Mouse (Mus musculus): Measurements from ENCODE around the gene Dync1h1. TPM values are rescaled to one million over a fixed set of nuclear protein-coding genes. Genes with fewer than 3 reads are reported as not detected.
A peak's percentile ranks its signal among the peaks of the same experiment; 100 is the strongest.

The Dync1h1 gene
- 1,000 to 10,000 TPM in 1 of 26 experiments, 100 to 1,000 TPM in 25; 150 to 1,167 (median 615) TPM for total RNA-seq (2018; cell fraction: chromatin; rRNA removed)
- total RNA-seq (2018; cell fraction: cytosol; rRNA removed), result 100 to 1,000 TPM; 112 to 317 (median 168) TPM
- 100 to 1,000 TPM; 171 to 573 (median 363) TPM for total RNA-seq (2018; cell fraction: nucleus; rRNA removed)
- polyA plus RNA-seq (2018), result 102 to 142 TPM (median 104 TPM) in 3 replicates

- H3K27ac ChIP-seq, result peak within 1 kb of the TSS; percentile 55
- peaks cover 50% of the 10 kb centered on the region for H3K79me2 ChIP-seq (ENCODE audit: inconsistent target)
- H3K36me3 ChIP-seq (ENCODE audit: inconsistent target), result no peaks in the 10 kb centered on the region
- WGBS (ENCODE audit: missing documents), result under 1% methylated on average over 102 of the region's 105 CpGs
- H3K4me3 ChIP-seq (ENCODE audit: inconsistent target), result peak within 1 kb of the TSS; percentile 73
These were observed at the start of gene Dync1h1 for GRCm38 (mm10) chr12:110601241-110602218. Gene Dync1h1 (plus strand): TSS chr12:110601452.

- 96% methylated on average over 13 of the region's 13 CpGs for WGBS (ENCODE audit: missing documents)
- no peak overlapping the region for H3K4me3 ChIP-seq (ENCODE audit: inconsistent target)
- H3K27ac ChIP-seq, result no peak overlapping the region
- no peaks in the 10 kb centered on the region for H3K79me2 ChIP-seq (ENCODE audit: inconsistent target)
- H3K36me3 ChIP-seq (ENCODE audit: inconsistent target), result peaks cover 94% of the 10 kb centered on the region
These were observed 49.1 kb upstream of the Dync1h1 start for GRCm38 (mm10) chr12:110552113-110552512.

- Histone ChIP-seq H3K36me3 (ENCODE audit: inconsistent target) (peaks cover 87% of the 10 kb centered on the region), H3K79me2 (ENCODE audit: inconsistent target) (no peaks in the 10 kb centered on the region), H3K27ac (no peak overlapping the region), H3K4me3 (ENCODE audit: inconsistent target) (no peak overlapping the region)
- 100% methylated on average over 5 of the region's 5 CpGs for WGBS (ENCODE audit: missing documents)
These were observed 47.9 kb upstream of the Dync1h1 start for GRCm38 (mm10) chr12:110553362-110553761.

- peaks cover 85% of the 10 kb centered on the region for H3K36me3 ChIP-seq (ENCODE audit: inconsistent target)
- WGBS (ENCODE audit: missing documents), result 95% methylated on average over 20 of the region's 21 CpGs
- no peak overlapping the region for H3K27ac ChIP-seq
- H3K4me3 ChIP-seq (ENCODE audit: inconsistent target), result no peak overlapping the region
- H3K79me2 ChIP-seq (ENCODE audit: inconsistent target), result no peaks in the 10 kb centered on the region
These were observed 45.6 kb upstream of the Dync1h1 start for GRCm38 (mm10) chr12:110555536-110556240.

GRCm38 (mm10) chr12:110556861-110557628, 44.2 kb upstream of the Dync1h1 start:
- H3K36me3 ChIP-seq (ENCODE audit: inconsistent target), result peaks cover 83% of the 10 kb centered on the region
- H3K4me3 ChIP-seq (ENCODE audit: inconsistent target), result no peak overlapping the region
- no peaks in the 10 kb centered on the region for H3K79me2 ChIP-seq (ENCODE audit: inconsistent target)
- no peak overlapping the region for H3K27ac ChIP-seq
- WGBS (ENCODE audit: missing documents), result 95% methylated on average over 18 of the region's 18 CpGs

- Histone ChIP-seq H3K36me3 (ENCODE audit: inconsistent target) (peaks cover 81% of the 10 kb centered on the region), H3K4me3 (ENCODE audit: inconsistent target) (no peak overlapping the region), H3K27ac (no peak overlapping the region), H3K79me2 (ENCODE audit: inconsistent target) (no peaks in the 10 kb centered on the region)
- WGBS (ENCODE audit: missing documents), result 97% methylated on average over 7 of the region's 7 CpGs
These were observed 43.1 kb upstream of the Dync1h1 start for GRCm38 (mm10) chr12:110558175-110558574.

GRCm38 (mm10) chr12:110563383-110563782, 37.9 kb upstream of the Dync1h1 start:
- Histone ChIP-seq H3K36me3 (ENCODE audit: inconsistent target) (peaks cover 86% of the 10 kb centered on the region), H3K4me3 (ENCODE audit: inconsistent target) (no peak overlapping the region), H3K27ac (no peak overlapping the region), H3K79me2 (ENCODE audit: inconsistent target) (no peaks in the 10 kb centered on the region)
- 96% methylated on average over 11 of the region's 11 CpGs for WGBS (ENCODE audit: missing documents)

GRCm38 (mm10) chr12:110564848-110565247, 36.4 kb upstream of the Dync1h1 start:
- H3K4me3 ChIP-seq (ENCODE audit: inconsistent target), result no peak overlapping the region
- H3K79me2 ChIP-seq (ENCODE audit: inconsistent target), result no peaks in the 10 kb centered on the region
- WGBS (ENCODE audit: missing documents), result 96% methylated on average over 11 of the region's 11 CpGs
- H3K36me3 ChIP-seq (ENCODE audit: inconsistent target), result peaks cover 89% of the 10 kb centered on the region
- no peak overlapping the region for H3K27ac ChIP-seq

- peaks cover 89% of the 10 kb centered on the region for H3K36me3 ChIP-seq (ENCODE audit: inconsistent target)
- no peaks in the 10 kb centered on the region for H3K79me2 ChIP-seq (ENCODE audit: inconsistent target)
- WGBS (ENCODE audit: missing documents), result 95% methylated on average over 9 of the region's 9 CpGs
- H3K4me3 ChIP-seq (ENCODE audit: inconsistent target), result no peak overlapping the region
- H3K27ac ChIP-seq, result no peak overlapping the region
These were observed 34.9 kb upstream of the Dync1h1 start for GRCm38 (mm10) chr12:110566366-110566765.

- Histone ChIP-seq H3K36me3 (ENCODE audit: inconsistent target) (peaks cover 83% of the 10 kb centered on the region), H3K4me3 (ENCODE audit: inconsistent target) (no peak overlapping the region), H3K27ac (no peak overlapping the region), H3K79me2 (ENCODE audit: inconsistent target) (no peaks in the 10 kb centered on the region)
- WGBS (ENCODE audit: missing documents), result 89% methylated on average over 10 of the region's 10 CpGs
These were observed 30.2 kb upstream of the Dync1h1 start for GRCm38 (mm10) chr12:110571050-110571449.

GRCm38 (mm10) chr12:110572351-110572750, 28.9 kb upstream of the Dync1h1 start:
- WGBS (ENCODE audit: missing documents), result 98% methylated on average over 4 of the region's 4 CpGs
- H3K4me3 ChIP-seq (ENCODE audit: inconsistent target), result no peak overlapping the region
- H3K27ac ChIP-seq, result no peak overlapping the region
- H3K79me2 ChIP-seq (ENCODE audit: inconsistent target), result no peaks in the 10 kb centered on the region
- H3K36me3 ChIP-seq (ENCODE audit: inconsistent target), result peaks cover 81% of the 10 kb centered on the region

GRCm38 (mm10) chr12:110573635-110574034, 27.6 kb upstream of the Dync1h1 start:
- WGBS (ENCODE audit: missing documents), result 38% methylated on average over 8 of the region's 8 CpGs
- no peak overlapping the region for H3K4me3 ChIP-seq (ENCODE audit: inconsistent target)
- H3K27ac ChIP-seq, result no peak overlapping the region
- peaks cover 72% of the 10 kb centered on the region for H3K36me3 ChIP-seq (ENCODE audit: inconsistent target)
- H3K79me2 ChIP-seq (ENCODE audit: inconsistent target), result no peaks in the 10 kb centered on the region

GRCm38 (mm10) chr12:110575926-110576325, 25.3 kb upstream of the Dync1h1 start:
- Histone ChIP-seq H3K36me3 (ENCODE audit: inconsistent target) (peaks cover 71% of the 10 kb centered on the region), H3K79me2 (ENCODE audit: inconsistent target) (no peaks in the 10 kb centered on the region)
- 100% methylated on average over 4 of the region's 4 CpGs for WGBS (ENCODE audit: missing documents)

GRCm38 (mm10) chr12:110578333-110578732, 22.9 kb upstream of the Dync1h1 start:
- peaks cover 65% of the 10 kb centered on the region for H3K36me3 ChIP-seq (ENCODE audit: inconsistent target)
- H3K4me3 ChIP-seq (ENCODE audit: inconsistent target), result no peak overlapping the region
- 93% methylated on average over 8 of the region's 9 CpGs for WGBS (ENCODE audit: missing documents)
- no peaks in the 10 kb centered on the region for H3K79me2 ChIP-seq (ENCODE audit: inconsistent target)
- no peak overlapping the region for H3K27ac ChIP-seq

More at GRCm38 (mm10) chr12:110575926-110576325, 25.3 kb upstream of the Dync1h1 start:
- H3K4me3 ChIP-seq (ENCODE audit: inconsistent target), result no peak overlapping the region
- H3K27ac ChIP-seq, result no peak overlapping the region

Data from macrophage (primary cell).